Mouse (Mus musculus): ENCODE measurements around the gene Itm2c. TPM values are rescaled to one million over a fixed set of nuclear protein-coding genes. Genes with fewer than 3 reads are reported as not detected.

Gene Itm2c
- 41.3 and 42.3 TPM in 2 replicates for polyA plus RNA-seq (2016; fragmentation: Nextera tagmentation; extraction: Ambion mirVana)

- H3K4me2 ChIP-seq, result peak within 1 kb of the TSS; percentile 96
- H3K9ac ChIP-seq, result peak within 1 kb of the TSS; percentile 76
- H3K9me3 ChIP-seq (replicated peaks), result no peaks in the 10 kb centered on the region
- 4% methylated on average over 35 of the region's 35 CpGs for WGBS (ENCODE audit: insufficient replicate concordance)
- peaks cover 43% of the 10 kb centered on the region for H3K4me1 ChIP-seq
- peak within 1 kb of the TSS; percentile 26; the same call in 1 of the 2 replicates for H3K27ac ChIP-seq
- H3K4me3 ChIP-seq, result peak within 1 kb of the TSS; percentile 78
- H3K27me3 ChIP-seq (replicated peaks), result no peaks in the 10 kb centered on the region
- peak; percentile 69 for ATAC-seq
- no peaks in the 10 kb centered on the region for H3K36me3 ChIP-seq
Measured at GRCm38 (mm10) chr1:85894231-85894747, at the start of gene Itm2c. TSS of gene Itm2c (plus strand) at chr1:85894281.

GRCm38 (mm10) chr1:85844981-85845380, 49.1 kb upstream of the Itm2c start:
- Histone ChIP-seq H3K27me3 (replicated peaks) (no peaks in the 10 kb centered on the region), H3K4me1 (peaks cover 10% of the 10 kb centered on the region; the same call in 1 of the 2 replicates), H3K36me3 (peaks cover 74% of the 10 kb centered on the region), H3K9ac (no peak overlapping the region), H3K4me2 (no peak overlapping the region), H3K9me3 (replicated peaks) (no peaks in the 10 kb centered on the region), H3K4me3 (no peak overlapping the region), H3K27ac (no peak overlapping the region)
- no peak for ATAC-seq
- WGBS (ENCODE audit: insufficient replicate concordance), result 78% methylated on average over 6 of the region's 6 CpGs

- Histone ChIP-seq H3K4me3 (no peak overlapping the region), H3K9me3 (replicated peaks) (no peaks in the 10 kb centered on the region), H3K9ac (no peak overlapping the region), H3K27me3 (replicated peaks) (no peaks in the 10 kb centered on the region), H3K4me1 (0 out of 2 replicates have a peak, but pooled peaks cover 9% of the 10 kb centered on the region), H3K36me3 (peaks cover 79% of the 10 kb centered on the region), H3K27ac (no peak overlapping the region), H3K4me2 (no peak overlapping the region)
- ATAC-seq, result no peak
- WGBS (ENCODE audit: insufficient replicate concordance), result 71% methylated on average over 3 of the region's 3 CpGs
Measured at GRCm38 (mm10) chr1:85845476-85845875, 48.6 kb upstream of the Itm2c start.

GRCm38 (mm10) chr1:85849016-85849415, 45.1 kb upstream of the Itm2c start:
- Histone ChIP-seq H3K27ac (no peak overlapping the region), H3K9ac (no peak overlapping the region)

GRCm38 (mm10) chr1:85850851-85851250, 43.2 kb upstream of the Itm2c start:
- WGBS (ENCODE audit: insufficient replicate concordance), result 83% methylated on average over 5 of the region's 5 CpGs
- Histone ChIP-seq H3K4me2 (no peak overlapping the region), H3K27ac (no peak overlapping the region)

More at GRCm38 (mm10) chr1:85849016-85849415, 45.1 kb upstream of the Itm2c start:
- no peak for ATAC-seq
- Histone ChIP-seq H3K36me3 (peaks cover 77% of the 10 kb centered on the region), H3K9me3 (replicated peaks) (no peaks in the 10 kb centered on the region), H3K4me2 (no peak overlapping the region), H3K27me3 (replicated peaks) (no peaks in the 10 kb centered on the region), H3K4me3 (no peak overlapping the region), H3K4me1 (0 out of 2 replicates have a peak, but pooled peaks cover 9% of the 10 kb centered on the region)
- WGBS (ENCODE audit: insufficient replicate concordance), result 88% methylated on average over 14 of the region's 14 CpGs

GRCm38 (mm10) chr1:85852996-85853689, 40.9 kb upstream of the Itm2c start:
- no peak overlapping the region for H3K9ac ChIP-seq
- H3K36me3 ChIP-seq, result peaks cover 46% of the 10 kb centered on the region
- H3K27ac ChIP-seq, result no peak overlapping the region
- WGBS (ENCODE audit: insufficient replicate concordance), result 56% methylated on average over 2 of the region's 2 CpGs
- peak; percentile 68 for ATAC-seq
- no peaks in the 10 kb centered on the region for H3K27me3 ChIP-seq (replicated peaks)
- no peaks in the 10 kb centered on the region for H3K9me3 ChIP-seq (replicated peaks)
- H3K4me2 ChIP-seq, result no peak overlapping the region
- no peaks in the 10 kb centered on the region for H3K4me1 ChIP-seq
- no peak overlapping the region for H3K4me3 ChIP-seq

More at GRCm38 (mm10) chr1:85850851-85851250, 43.2 kb upstream of the Itm2c start:
- no peaks in the 10 kb centered on the region for H3K27me3 ChIP-seq (replicated peaks)
- no peak overlapping the region for H3K4me3 ChIP-seq
- H3K36me3 ChIP-seq, result peaks cover 64% of the 10 kb centered on the region
- no peak for ATAC-seq
- H3K4me1 ChIP-seq, result no peaks in the 10 kb centered on the region
- H3K9me3 ChIP-seq (replicated peaks), result no peaks in the 10 kb centered on the region
- H3K9ac ChIP-seq, result no peak overlapping the region

GRCm38 (mm10) chr1:85853865-85854264, 40.2 kb upstream of the Itm2c start:
- H3K36me3 ChIP-seq, result peaks cover 39% of the 10 kb centered on the region
- H3K4me3 ChIP-seq, result no peak overlapping the region
- H3K27me3 ChIP-seq (replicated peaks), result no peaks in the 10 kb centered on the region
- no peak for ATAC-seq
- no peak overlapping the region for H3K9ac ChIP-seq
- H3K4me2 ChIP-seq, result no peak overlapping the region
- H3K4me1 ChIP-seq, result no peaks in the 10 kb centered on the region
- H3K9me3 ChIP-seq (replicated peaks), result no peaks in the 10 kb centered on the region
- WGBS (ENCODE audit: insufficient replicate concordance), result 80% methylated on average over 2 of the region's 2 CpGs
- H3K27ac ChIP-seq, result no peak overlapping the region

GRCm38 (mm10) chr1:85854475-85854874, 39.6 kb upstream of the Itm2c start:
- WGBS (ENCODE audit: insufficient replicate concordance), result 73% methylated on average over 2 of the region's 2 CpGs
- Histone ChIP-seq H3K36me3 (peaks cover 33% of the 10 kb centered on the region), H3K4me3 (no peak overlapping the region), H3K9ac (no peak overlapping the region), H3K27ac (no peak overlapping the region), H3K4me1 (no peaks in the 10 kb centered on the region), H3K27me3 (replicated peaks) (no peaks in the 10 kb centered on the region), H3K9me3 (replicated peaks) (no peaks in the 10 kb centered on the region), H3K4me2 (no peak overlapping the region)
- no peak for ATAC-seq

GRCm38 (mm10) chr1:85856266-85856665, 37.8 kb upstream of the Itm2c start:
- ATAC-seq, result no peak
- no peaks in the 10 kb centered on the region for H3K27me3 ChIP-seq (replicated peaks)

GRCm38 (mm10) chr1:85857261-85857754, 36.8 kb upstream of the Itm2c start:
- 66% methylated on average over 6 of the region's 6 CpGs for WGBS (ENCODE audit: insufficient replicate concordance)
- Histone ChIP-seq H3K36me3 (peaks cover 10% of the 10 kb centered on the region), H3K4me1 (no peaks in the 10 kb centered on the region), H3K4me3 (no peak overlapping the region), H3K9me3 (replicated peaks) (peaks cover 6% of the 10 kb centered on the region; the same call in 1 of the 2 replicates), H3K4me2 (no peak overlapping the region), H3K27me3 (replicated peaks) (no peaks in the 10 kb centered on the region), H3K9ac (no peak overlapping the region), H3K27ac (no peak overlapping the region)
- no peak for ATAC-seq

More at GRCm38 (mm10) chr1:85856266-85856665, 37.8 kb upstream of the Itm2c start:
- Histone ChIP-seq H3K4me2 (no peak overlapping the region), H3K27ac (no peak overlapping the region), H3K4me1 (no peaks in the 10 kb centered on the region), H3K9ac (no peak overlapping the region), H3K4me3 (no peak overlapping the region), H3K9me3 (replicated peaks) (no peaks in the 10 kb centered on the region), H3K36me3 (peaks cover 19% of the 10 kb centered on the region)
- WGBS (ENCODE audit: insufficient replicate concordance), result 38% methylated on average over 3 of the region's 3 CpGs

- Histone ChIP-seq H3K27ac (no peak overlapping the region), H3K9ac (no peak overlapping the region), H3K36me3 (no peaks in the 10 kb centered on the region), H3K4me2 (no peak overlapping the region), H3K4me3 (no peak overlapping the region), H3K4me1 (no peaks in the 10 kb centered on the region), H3K27me3 (replicated peaks) (no peaks in the 10 kb centered on the region), H3K9me3 (replicated peaks) (peaks cover 27% of the 10 kb centered on the region; the same call in 1 of the 2 replicates)
- 0 out of 2 replicates have a peak, but pooled peaks have one; percentile 51 for ATAC-seq
- WGBS (ENCODE audit: insufficient replicate concordance), result 61% methylated on average over 10 of the region's 10 CpGs
Measured at GRCm38 (mm10) chr1:85864383-85864782, 29.7 kb upstream of the Itm2c start.

GRCm38 (mm10) chr1:85870001-85870400, 24.1 kb upstream of the Itm2c start:
- Histone ChIP-seq H3K9ac (no peak overlapping the region), H3K27me3 (replicated peaks) (no peaks in the 10 kb centered on the region), H3K4me3 (no peak overlapping the region), H3K36me3 (no peaks in the 10 kb centered on the region), H3K27ac (no peak overlapping the region), H3K9me3 (replicated peaks) (peaks cover 19% of the 10 kb centered on the region; the same call in 1 of the 2 replicates), H3K4me2 (no peak overlapping the region), H3K4me1 (no peaks in the 10 kb centered on the region)
- WGBS (ENCODE audit: insufficient replicate concordance), result 69% methylated on average over 7 of the region's 7 CpGs
- no peak for ATAC-seq

Measured in liver, embryonic 12.5 days (tissue).